Mouse (Mus musculus) erythroblast, embryonic 14.5 days (primary cell): ENCODE measurements around the gene Lhpp.

Experiments used
- GATA1 ChIP-seq: IDR thresholded peaks from 2 replicates; pipeline ENCODE4 v1.6.1; 2012; ENCODE audit warnings: low read length, inconsistent platforms, mixed read lengths
- TAL1 ChIP-seq: IDR thresholded peaks from 3 replicates; pipeline ENCODE4 v1.6.1; 2012; ENCODE audit warnings: low read length, inconsistent platforms, mixed read lengths

DNA sequence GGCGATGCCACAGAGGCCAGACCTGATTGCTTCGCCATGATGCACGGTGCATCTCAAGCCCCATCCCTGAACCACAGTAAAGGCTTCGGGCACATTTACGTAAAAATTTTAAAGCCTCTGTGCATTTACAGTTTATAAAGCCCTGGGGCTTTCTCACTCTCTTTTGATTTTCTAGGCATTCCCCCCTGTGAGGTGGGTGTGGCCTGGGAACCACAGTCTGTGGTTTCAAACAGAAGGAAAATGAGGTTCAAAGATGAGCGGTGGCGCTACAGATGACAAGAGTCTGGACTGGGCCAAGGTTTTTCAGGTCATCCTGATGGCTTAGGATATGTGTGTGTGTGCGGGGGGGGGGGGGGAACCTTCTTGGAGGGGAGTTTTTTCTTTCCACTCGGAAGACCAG is 10.4 kb upstream of the Lhpp start:
- TF ChIP-seq GATA1 (no peak), TAL1 (no peak)
